Mouse (Mus musculus) neural tube, embryonic 13.5 days (tissue): ENCODE data around the gene Tor1aip1. TPM values are rescaled to one million over a fixed set of nuclear protein-coding genes. Genes with fewer than 3 reads are reported as not detected.

Experiments
- ATAC-seq: fragments of 200-750 bp; cut with Nextera tagmentation; 2 replicates; pipeline ENCODE4 v1.8.0; 2017; ENCODE audit warnings: low read depth, mild to moderate bottlenecking, moderate TSS enrichment, moderate library complexity
- H3K27ac ChIP-seq: fragments of 300-500 bp; sonication (generic); replicated peaks from 2 replicates; pipeline ENCODE4 v1.5.1; 2015; ENCODE audit warnings: moderate library complexity, mild to moderate bottlenecking, inconsistent platforms
- H3K27me3 ChIP-seq: fragments of 300-500 bp; sonication (generic); 2 replicates; pipeline ENCODE4 v1.6.1; 2015; ENCODE audit warnings: mild to moderate bottlenecking, inconsistent platforms
- H3K36me3 ChIP-seq: fragments of 300-500 bp; sonication (generic); 2 replicates; pipeline ENCODE4 v1.6.1; 2015; ENCODE audit warnings: mild to moderate bottlenecking, inconsistent platforms
- H3K4me1 ChIP-seq: fragments of 300-500 bp; sonication (generic); replicated peaks from 2 replicates; pipeline ENCODE4 v1.6.1; 2015; ENCODE audit warnings: inconsistent platforms
- H3K4me2 ChIP-seq: fragments of 300-500 bp; sonication (generic); 2 replicates; pipeline ENCODE4 v1.6.1; 2015; ENCODE audit warnings: inconsistent platforms, mild to moderate bottlenecking, moderate library complexity
- H3K4me3 ChIP-seq: fragments of 300-500 bp; sonication (generic); 2 replicates; pipeline ENCODE4 v1.5.1; 2015; ENCODE audit warnings: mild to moderate bottlenecking, inconsistent platforms
- H3K9ac ChIP-seq: fragments of 300-500 bp; sonication (generic); 2 replicates; pipeline ENCODE4 v1.6.1; 2015; ENCODE audit warnings: moderate library complexity, mild to moderate bottlenecking, inconsistent platforms
- H3K9me3 ChIP-seq: fragments of 300-500 bp; sonication (generic); 2 replicates; pipeline ENCODE4 v1.6.1; 2016; ENCODE audit warnings: inconsistent platforms
- WGBS: fragments of 180-500 bp; shearing (Covaris S2); methylation state at CpG from one replicate; pipeline ENCODE4 v1.1.7; 2015; 5-methylcytosine and 5-hydroxymethylcytosine counted together
- polyA plus RNA-seq: library from polyadenylated mRNA; unstranded; fragments of >200 nt; fragmentation: Nextera tagmentation; extraction: Ambion mirVana; gene quantifications from 2 replicates; pipeline ENCODE4 v1.2.1, GENCODE M21; 2015

The Tor1aip1 gene
- polyA plus RNA-seq, 1 experiment from 2014 or later, result 24.2 TPM

- 78% methylated on average over 2 of the region's 2 CpGs for WGBS
- Histone ChIP-seq H3K4me2 (no peak overlapping the region), H3K4me1 (peaks cover 29% of the 10 kb centered on the region)
These were observed 61.3 kb downstream of the Tor1aip1 start for GRCm38 (mm10) chr1:155974931-155975330.

GRCm38 (mm10) chr1:155973719-155974379 is 62.4 kb downstream of the Tor1aip1 start:
- peaks cover 38% of the 10 kb centered on the region for H3K4me1 ChIP-seq
- 6% methylated on average over 19 of the region's 19 CpGs for WGBS
- H3K4me2 ChIP-seq, result peak overlapping the region; percentile 68
- no peaks in the 10 kb centered on the region for H3K9me3 ChIP-seq
- H3K9ac ChIP-seq, result peak overlapping the region; percentile 99
- peak overlapping the region; percentile 98 for H3K4me3 ChIP-seq
- H3K27me3 ChIP-seq, result no peaks in the 10 kb centered on the region
- H3K36me3 ChIP-seq, result no peaks in the 10 kb centered on the region
- ATAC-seq, result peak; percentile 17; the same call in 1 of the 2 replicates
- H3K27ac ChIP-seq, result peak overlapping the region; percentile 97

More at GRCm38 (mm10) chr1:155974931-155975330, 61.3 kb downstream of the Tor1aip1 start:
- H3K27me3 ChIP-seq, result no peaks in the 10 kb centered on the region
- H3K27ac ChIP-seq, result no peak overlapping the region
- H3K4me3 ChIP-seq, result no peak overlapping the region
- ATAC-seq, result no peak
- H3K9me3 ChIP-seq, result no peaks in the 10 kb centered on the region
- no peak overlapping the region for H3K9ac ChIP-seq
- no peaks in the 10 kb centered on the region for H3K36me3 ChIP-seq

GRCm38 (mm10) chr1:155973068-155973718 is 63.1 kb downstream of the Tor1aip1 start, which contains the start of gene Cep350:
Cep350 (minus strand) TSS chr1:155973255.
- H3K27ac ChIP-seq, result peak within 1 kb of the TSS; percentile 97
- no peaks in the 10 kb centered on the region for H3K9me3 ChIP-seq
- peak within 1 kb of the TSS; percentile 98 for H3K4me3 ChIP-seq
- H3K4me1 ChIP-seq, result peaks cover 38% of the 10 kb centered on the region
- H3K9ac ChIP-seq, result peak within 1 kb of the TSS; percentile 99
- under 1% methylated on average over 47 of the region's 57 CpGs for WGBS
- no peaks in the 10 kb centered on the region for H3K27me3 ChIP-seq
- H3K4me2 ChIP-seq, result peak within 1 kb of the TSS; percentile 84
- peak; percentile 99 for ATAC-seq
- no peaks in the 10 kb centered on the region for H3K36me3 ChIP-seq

GRCm38 (mm10) chr1:155972146-155973067 is 63.9 kb downstream of the Tor1aip1 start:
- no peak; the same call in none of the 2 replicates for ATAC-seq
- Histone ChIP-seq H3K9me3 (no peaks in the 10 kb centered on the region), H3K4me3 (peak overlapping the region; percentile 98), H3K9ac (peak overlapping the region; percentile 99), H3K4me2 (peak overlapping the region; percentile 84), H3K36me3 (no peaks in the 10 kb centered on the region), H3K4me1 (peaks cover 38% of the 10 kb centered on the region), H3K27ac (peak overlapping the region; percentile 97), H3K27me3 (no peaks in the 10 kb centered on the region)
- 3% methylated on average over 29 of the region's 51 CpGs for WGBS

Other genes with a start within 250 kb of the Tor1aip1 start
- 16.7 and 19.4 TPM in 2 replicates for gene Qsox1, start 223.6 kb downstream of the Tor1aip1 start, polyA plus RNA-seq
- gene Cep350, start 63.2 kb downstream of the Tor1aip1 start, polyA plus RNA-seq, result 10.9 and 11.1 TPM in 2 replicates
- gene Tor1aip2, start 1.1 kb downstream of the Tor1aip1 start, polyA plus RNA-seq, result 77.3 and 78.9 TPM in 2 replicates
- 6.2 and 7.2 TPM in 2 replicates for gene Fam163a, start 168.5 kb upstream of the Tor1aip1 start, polyA plus RNA-seq